Mouse (Mus musculus): ENCODE data around the gene Plcg1.

GRCm38 (mm10) chr2:160763816-160764215 lies 32.7 kb downstream of the Plcg1 start:
- TF ChIP-seq CTCF (IDR thresholded peaks at IDR 0.05; ENCODE audit: extremely low read depth, insufficient read depth, low read length) (no peak), POLR2A (IDR thresholded peaks at IDR 0.05; ENCODE audit: extremely low read depth, insufficient read depth, low read length) (no peak)

Data from cortical plate, adult 2 months (tissue).